Mouse (Mus musculus) left cerebral cortex, postnatal 4 days (tissue): ENCODE measurements around the gene Arhgef3. TPM values are rescaled to one million over a fixed set of nuclear protein-coding genes. Genes with fewer than 3 reads are reported as not detected.
A peak's percentile ranks its signal among the peaks of the same experiment; 100 is the strongest.

Source experiments
- DNase-seq: peaks from one replicate; pipeline ENCODE4 v3.0.0-alpha.2; 2022
- intact Hi-C: fragments of 180-260 bp; cut with DNase I; formaldehyde crosslinking; loops from one replicate; pipeline ENCODE4 v1.15.1; 2025
- total RNA-seq, 2 experiments: library from RNA; stranded (reverse); gene quantifications; 2 replicates each; pipeline ENCODE4 v1.2.3; 2021

Arhgef3 gene
- total RNA-seq, 2 experiments from 2014 or later: 20.1 to 20.9 TPM

DNA sequence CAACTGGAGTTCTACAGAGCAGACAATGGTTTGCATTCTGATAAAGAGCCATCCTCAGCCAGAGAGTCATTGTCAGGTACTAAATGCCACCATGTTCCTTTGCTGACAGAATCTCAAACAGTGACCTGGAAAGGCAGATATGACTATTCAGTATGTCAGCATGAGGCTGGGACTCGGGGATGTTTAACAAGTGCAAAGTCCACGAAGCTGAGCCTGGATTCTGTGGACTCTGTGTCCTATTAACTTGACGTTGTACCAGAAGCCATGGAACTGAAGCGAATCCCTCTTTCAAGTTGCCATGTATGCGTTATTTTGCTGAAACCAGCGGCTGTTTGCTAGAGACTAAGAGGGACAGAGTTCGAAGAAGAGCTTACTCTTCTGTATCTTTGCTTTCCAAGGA lies 181.1 kb downstream of the Arhgef3 start:
- DNase-seq: no peak
- intact Hi-C loops: no loop called here

DNA sequence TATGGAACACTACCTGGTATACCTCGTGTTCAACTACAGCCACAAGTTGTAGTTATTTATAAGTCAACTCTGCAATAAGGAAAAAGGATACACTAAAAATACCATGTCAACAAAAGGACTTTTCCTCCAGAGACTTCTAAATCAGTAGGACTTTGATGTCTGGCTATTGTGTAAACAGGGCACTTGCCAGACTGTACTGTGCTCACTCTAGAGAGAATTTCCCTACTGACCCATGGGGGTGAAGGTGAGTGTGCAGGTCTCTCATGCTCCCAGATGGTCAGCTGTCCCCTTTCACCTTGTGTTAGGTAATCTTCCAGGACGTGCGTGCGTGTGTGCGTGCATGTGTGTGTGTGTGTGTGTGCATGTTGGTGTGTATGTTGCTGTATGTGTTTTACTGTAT lies 182.3 kb downstream of the Arhgef3 start:
- DNase-seq: no peak
- intact Hi-C loops: no loop called here

GRCm38 (mm10) chr14:27298875-27299274 lies 184.2 kb downstream of the Arhgef3 start:
- no peak for DNase-seq
- intact Hi-C loops: no loop called here

DNA sequence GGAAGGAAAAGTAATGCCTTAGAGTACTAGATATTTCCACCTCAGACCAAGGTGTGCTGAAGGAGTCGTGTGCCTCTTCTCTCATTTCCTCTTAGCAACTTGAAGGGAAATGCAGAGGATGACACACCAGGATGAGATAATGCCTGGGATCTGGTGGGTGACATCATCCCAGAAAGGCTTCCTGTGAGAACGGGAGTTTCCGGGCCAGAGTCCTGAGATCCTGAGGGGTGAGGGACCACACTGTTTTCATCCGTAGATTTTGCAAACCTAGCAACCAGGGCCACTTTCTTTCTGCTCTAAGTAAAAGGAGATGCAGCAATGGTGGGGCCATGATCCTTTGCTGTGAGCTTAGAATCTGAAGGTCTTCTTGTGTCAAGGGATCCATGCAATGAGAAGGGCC lies 185.0 kb downstream of the Arhgef3 start:
- DNase-seq: no peak
- intact Hi-C loops: no loop called here

DNA sequence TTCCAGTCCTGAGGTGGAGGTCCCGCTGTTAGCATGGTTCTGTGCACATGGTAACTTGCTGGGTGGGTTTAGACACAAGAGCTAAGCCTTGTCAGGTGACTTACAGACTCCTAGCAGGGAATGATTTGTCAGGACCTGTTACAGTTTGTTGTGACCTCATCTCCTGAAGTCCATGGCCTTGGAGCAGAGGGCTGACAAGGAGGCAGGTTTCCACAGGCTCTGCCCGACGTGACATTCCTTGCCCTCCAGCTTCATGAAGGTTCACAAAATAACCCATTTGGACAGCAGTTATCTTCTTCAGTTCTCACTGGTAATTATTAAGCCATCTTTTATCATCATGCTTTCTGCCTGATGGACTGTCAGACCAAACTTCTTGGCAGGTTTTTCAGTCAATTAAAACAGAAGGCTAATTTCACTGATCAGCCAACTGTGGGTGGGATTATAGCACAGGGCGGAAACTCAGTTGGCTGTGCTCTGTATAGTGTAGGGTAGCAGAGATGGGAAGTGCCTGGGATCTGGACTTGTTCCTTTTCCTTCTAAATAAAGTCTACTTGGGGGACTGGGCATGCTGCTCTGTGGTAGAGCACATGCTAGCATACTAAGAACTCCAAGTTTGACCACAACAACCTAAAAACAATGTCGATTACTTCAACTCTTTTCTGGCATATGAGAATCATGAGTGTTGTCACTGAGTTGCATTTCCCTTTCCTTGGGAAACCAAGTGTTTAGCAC lies 187.2 kb downstream of the Arhgef3 start:
- no peak for DNase-seq
- intact Hi-C loops: no loop called here

- DNase-seq: no peak
- intact Hi-C loops: no loop called here
These were observed 188.6 kb downstream of the Arhgef3 start for GRCm38 (mm10) chr14:27303294-27303693.

DNA sequence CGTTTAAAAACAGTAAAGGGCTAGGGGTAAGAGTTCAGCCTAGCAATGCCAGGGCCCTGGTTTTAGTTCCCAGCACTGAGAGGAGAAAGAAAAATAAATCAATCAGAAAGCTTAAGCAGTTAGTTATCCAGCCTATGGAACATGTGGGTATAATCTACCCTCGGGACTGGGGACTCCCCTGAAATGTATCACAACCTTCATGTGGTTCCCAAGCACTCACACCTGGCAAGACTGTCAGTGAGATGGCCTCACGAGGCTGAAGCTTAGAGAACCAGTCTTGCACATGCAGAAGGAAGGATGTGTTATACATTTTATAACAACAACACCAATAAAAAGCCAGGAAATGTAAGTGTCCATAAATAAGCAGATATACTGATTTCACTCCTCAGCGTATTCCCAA lies 189.7 kb downstream of the Arhgef3 start:
- intact Hi-C loops: no loop called here
- DNase-seq: no peak

DNA sequence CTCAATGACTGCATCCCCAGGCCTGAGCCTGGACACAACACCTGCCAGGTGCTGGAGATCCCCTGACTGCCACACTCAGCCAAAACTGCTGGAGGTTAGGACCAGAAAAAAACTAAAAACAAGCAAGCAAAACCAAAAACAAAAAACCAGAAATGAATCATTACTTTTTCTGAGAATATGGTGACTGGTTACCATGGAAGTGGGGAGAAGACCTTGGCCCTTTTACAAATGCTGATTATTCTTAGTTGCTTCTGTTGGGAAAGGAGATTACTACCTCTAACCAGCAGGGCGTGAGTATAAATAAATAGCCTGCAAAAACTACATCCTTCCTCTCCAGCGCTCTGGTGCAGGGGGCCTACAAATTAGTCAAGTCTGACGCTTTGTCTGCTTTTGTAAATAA lies 194.1 kb downstream of the Arhgef3 start:
- intact Hi-C loops: no loop called here
- no peak for DNase-seq

DNA sequence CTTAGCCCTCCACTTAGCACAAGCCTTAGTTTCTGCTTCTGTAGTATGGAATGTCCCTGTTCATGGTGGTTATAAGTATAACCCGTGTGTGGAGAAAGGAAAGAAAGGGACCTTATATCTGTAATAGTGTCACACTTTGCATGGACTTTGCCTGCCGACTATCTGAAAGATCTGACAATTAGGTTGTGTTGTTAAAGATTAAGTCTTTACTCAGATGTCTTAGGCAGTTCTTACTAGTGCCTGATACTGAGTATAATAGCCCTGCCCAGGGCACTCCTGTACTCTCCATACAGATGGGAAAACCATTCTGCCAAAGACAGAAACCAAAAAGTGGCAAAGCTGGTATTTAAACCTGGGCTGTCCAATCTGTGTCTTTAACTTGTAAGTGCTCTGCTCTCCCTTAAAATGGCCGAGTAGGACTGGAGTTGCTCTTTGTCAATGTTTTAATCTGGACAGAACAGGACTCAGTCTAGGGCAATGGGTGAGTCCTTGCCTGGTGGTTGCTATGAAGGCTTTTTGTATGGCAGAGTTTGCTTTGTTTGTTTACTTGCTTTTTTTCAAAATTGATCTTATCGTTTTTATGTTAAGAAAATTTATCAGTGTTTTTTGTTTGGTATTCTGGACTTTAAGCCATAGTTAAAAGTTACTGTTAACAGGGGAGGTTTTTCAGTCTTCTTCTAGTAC lies 196.0 kb downstream of the Arhgef3 start:
- DNase-seq: no peak
- intact Hi-C loops: no loop called here

- intact Hi-C loops: no loop called here
- DNase-seq: no peak
These were observed 197.7 kb downstream of the Arhgef3 start for GRCm38 (mm10) chr14:27312380-27312779.

- no peak for DNase-seq
- intact Hi-C loops: no loop called here
These were observed 201.0 kb downstream of the Arhgef3 start for GRCm38 (mm10) chr14:27315737-27316136.

DNA sequence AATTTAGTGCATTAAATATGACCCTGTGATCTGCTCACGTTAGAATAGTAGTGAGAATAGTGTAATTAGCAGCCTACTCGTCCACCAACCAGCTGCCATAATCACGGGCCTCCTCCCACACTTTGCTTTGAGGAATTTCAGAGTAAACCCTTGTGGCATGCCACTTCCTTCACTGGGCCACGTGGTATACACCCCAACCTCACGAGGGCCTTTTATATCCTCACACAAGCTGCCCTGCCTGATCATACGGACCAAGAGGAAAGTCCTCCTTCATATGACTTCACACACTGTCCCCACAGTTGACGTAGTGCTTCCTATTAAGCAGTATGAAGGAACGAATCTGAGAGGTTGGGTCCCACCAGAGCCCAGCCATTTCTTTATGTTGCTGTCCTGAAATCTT lies 202.4 kb downstream of the Arhgef3 start:
- DNase-seq: no peak
- intact Hi-C loops: no loop called here

GRCm38 (mm10) chr14:27319386-27319785 lies 204.7 kb downstream of the Arhgef3 start:
- DNase-seq: no peak
- intact Hi-C loops: no loop called here

GRCm38 (mm10) chr14:27322041-27322440 lies 207.3 kb downstream of the Arhgef3 start:
- intact Hi-C loops: no loop called here
- no peak for DNase-seq

GRCm38 (mm10) chr14:27324689-27325088 lies 210.0 kb downstream of the Arhgef3 start:
- DNase-seq: no peak
- intact Hi-C loops: no loop called here

- no peak for DNase-seq
- intact Hi-C loops: no loop called here
These were observed 210.8 kb downstream of the Arhgef3 start for GRCm38 (mm10) chr14:27325537-27325936.

DNA sequence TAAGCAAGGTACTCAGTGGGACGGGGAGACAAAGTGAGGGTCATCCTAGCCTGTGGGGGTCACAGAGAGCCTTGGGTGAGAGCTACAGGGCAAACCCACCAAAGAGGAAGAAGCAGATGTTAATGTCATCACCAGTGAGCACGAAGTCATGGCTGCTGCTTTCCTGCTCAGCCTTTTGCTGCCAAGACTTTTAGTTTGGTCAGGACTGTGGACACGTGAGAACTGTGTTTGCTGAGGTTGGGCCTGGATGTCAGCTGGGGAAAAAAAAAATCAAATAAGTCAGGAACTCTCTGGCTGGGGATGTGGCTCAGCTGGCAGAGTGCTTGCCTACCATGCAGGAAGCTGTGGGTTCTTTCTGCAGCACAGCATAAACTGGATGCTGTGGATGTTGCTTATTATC lies 213.2 kb downstream of the Arhgef3 start:
- intact Hi-C loops: no loop called here
- DNase-seq: no peak

DNA sequence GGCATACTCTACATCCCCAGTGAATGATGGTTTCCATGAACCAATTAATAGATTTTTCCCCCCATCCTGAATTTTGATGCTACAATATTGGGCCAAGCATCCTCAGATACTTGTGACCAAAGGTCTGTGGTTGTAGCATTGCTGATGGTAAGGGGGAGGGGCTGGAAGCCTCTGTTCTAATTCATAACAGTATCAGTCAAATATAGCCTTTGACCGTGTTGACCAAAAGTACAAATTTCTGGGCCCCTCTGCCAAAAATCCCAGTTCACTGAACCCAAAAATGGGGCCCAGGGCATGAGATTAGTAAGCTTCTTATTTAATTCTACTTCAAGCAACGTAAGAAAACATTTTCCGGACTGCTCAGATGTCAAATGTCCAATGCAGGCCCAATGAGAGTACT lies 214.3 kb downstream of the Arhgef3 start:
- DNase-seq: no peak
- intact Hi-C loops: no loop called here

GRCm38 (mm10) chr14:27331490-27332035 lies 216.9 kb downstream of the Arhgef3 start:
- intact Hi-C loops: loop anchor here (10.0 kb wide), 1 partner anchor 117 kb away; no protein-coding TSS in a partner anchor
- peak; percentile 14 for DNase-seq

DNA sequence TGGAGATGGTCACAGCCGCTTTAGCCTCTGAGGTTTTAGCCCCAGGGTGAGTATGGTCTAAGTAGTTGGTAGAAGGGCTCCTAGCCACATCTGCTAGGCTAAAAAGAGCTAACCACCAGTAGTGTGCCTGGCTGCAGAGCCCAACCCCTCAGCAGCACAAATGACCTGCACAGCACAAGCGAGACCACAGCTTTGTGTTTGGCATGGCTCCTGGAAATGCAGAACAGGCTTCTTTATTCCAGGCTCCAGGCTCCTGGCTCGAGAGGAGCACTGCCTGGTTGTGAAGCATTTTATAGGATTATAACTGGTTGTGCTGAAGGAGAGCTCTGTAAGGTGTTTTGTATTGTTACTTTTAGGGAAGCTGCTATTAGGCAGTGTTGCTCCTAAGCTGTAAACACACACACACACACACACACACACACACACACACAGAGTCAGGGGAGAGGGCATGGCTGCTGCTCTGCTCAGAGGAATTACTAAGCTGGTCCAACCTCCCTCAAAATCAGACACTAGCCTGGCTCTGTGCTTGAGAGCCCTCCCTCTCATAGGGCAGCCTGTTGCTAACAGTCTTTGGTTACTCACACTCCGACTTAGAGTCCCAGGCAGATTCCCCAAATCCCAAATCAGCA lies 217.8 kb downstream of the Arhgef3 start:
- peak; percentile 69 for DNase-seq
- intact Hi-C loops: loop anchor here (10.0 kb wide), 1 partner anchor 118 kb away; no protein-coding TSS in a partner anchor
